Mouse (Mus musculus) stomach, embryonic 15.5 days (tissue): ENCODE measurements around the gene Hmg20b. TPM values are rescaled to one million over a fixed set of nuclear protein-coding genes. Genes with fewer than 3 reads are reported as not detected.

Experiments
- ATAC-seq: fragments of 200-750 bp; cut with Nextera tagmentation; 2 replicates; pipeline ENCODE4 v1.8.0; 2017; ENCODE audit warnings: low read depth, moderate number of reproducible peaks, moderate TSS enrichment; ENCODE audit not compliant: insufficient read depth, low FRiP score
- H3K27ac ChIP-seq: fragments of 300-500 bp; sonication (generic); 2 replicates; pipeline ENCODE4 v1.5.1; 2015; ENCODE audit warnings: mild to moderate bottlenecking, inconsistent platforms
- H3K27me3 ChIP-seq: fragments of 300-500 bp; sonication (generic); replicated peaks from 2 replicates; pipeline ENCODE4 v1.6.1; 2015; ENCODE audit warnings: inconsistent platforms
- H3K36me3 ChIP-seq: fragments of 300-500 bp; sonication (generic); 2 replicates; pipeline ENCODE4 v1.6.1; 2015; ENCODE audit warnings: inconsistent platforms
- H3K4me1 ChIP-seq: fragments of 300-500 bp; sonication (generic); 2 replicates; pipeline ENCODE4 v1.6.1; 2015; ENCODE audit warnings: inconsistent platforms
- H3K4me2 ChIP-seq: fragments of 300-500 bp; sonication (generic); 2 replicates; pipeline ENCODE4 v1.6.1; 2015; ENCODE audit warnings: mild to moderate bottlenecking, inconsistent platforms
- H3K4me3 ChIP-seq: fragments of 300-500 bp; sonication (generic); replicated peaks from 2 replicates; pipeline ENCODE4 v1.5.1; 2015; ENCODE audit warnings: inconsistent platforms
- H3K9ac ChIP-seq: fragments of 300-500 bp; sonication (generic); 2 replicates; pipeline ENCODE4 v1.6.1; 2015; ENCODE audit warnings: inconsistent platforms
- H3K9me3 ChIP-seq: fragments of 300-500 bp; sonication (generic); 2 replicates; pipeline ENCODE4 v1.6.1; 2016; ENCODE audit warnings: inconsistent platforms
- WGBS: fragments of 180-500 bp; shearing (Covaris S2); methylation state at CpG from one replicate; pipeline ENCODE4 v1.1.7; 2015; 5-methylcytosine and 5-hydroxymethylcytosine counted together
- polyA plus RNA-seq: library from polyadenylated mRNA; unstranded; fragments of >200 nt; fragmentation: Nextera tagmentation; extraction: Ambion mirVana; gene quantifications from 2 replicates; pipeline ENCODE4 v1.2.1, GENCODE M21; 2015

Gene Hmg20b
- polyA plus RNA-seq, 1 experiment from 2014 or later, result 78.8 TPM

DNA sequence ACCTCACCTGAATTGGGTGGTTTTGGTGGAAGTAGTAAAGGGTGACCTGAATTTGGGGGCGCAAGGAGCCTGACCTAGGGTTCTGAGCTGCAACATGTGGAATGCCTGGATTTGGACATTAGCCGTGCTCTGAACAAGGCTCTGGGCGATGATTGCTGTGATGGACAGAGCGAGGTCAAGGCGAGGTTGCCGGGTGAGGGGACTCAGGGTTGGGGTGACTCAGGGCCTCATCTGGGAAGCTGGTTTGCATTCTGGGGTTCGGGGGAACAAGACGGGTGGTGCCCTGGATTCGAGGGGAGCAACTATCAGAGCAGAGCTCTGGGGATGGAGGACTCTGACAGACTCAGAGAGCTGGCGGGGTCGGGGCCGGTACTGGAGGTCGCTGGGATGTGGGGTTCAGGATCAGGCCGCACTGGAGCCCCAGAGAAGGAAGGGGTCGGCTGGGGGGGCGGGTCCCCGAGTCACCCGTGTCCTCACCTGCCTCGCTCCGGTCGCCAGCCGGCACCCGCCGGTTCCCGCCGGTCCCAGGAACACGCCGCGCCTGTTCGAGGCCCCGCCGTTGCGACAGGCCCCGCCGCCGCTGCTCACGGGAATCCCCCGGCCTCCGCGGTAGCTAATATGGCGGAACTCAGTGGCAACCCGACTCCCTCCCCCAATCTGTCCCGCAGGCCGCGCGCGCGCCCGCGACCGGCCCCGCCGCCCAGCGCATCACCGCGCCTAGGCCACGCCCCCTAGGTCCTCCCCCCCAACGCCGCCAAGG is 27.7 kb upstream of the Hmg20b start, which contains the start of gene Fzr1:
Gene Fzr1, minus strand, starts transcription at position 724 of the 760 bp plus-strand sequence.
- 1% methylated on average over 49 of the region's 59 CpGs for WGBS
- Histone ChIP-seq H3K9me3 (no peaks in the 10 kb centered on the region), H3K4me3 (peak within 1 kb of the TSS; percentile 82), H3K4me1 (peaks cover 26% of the 10 kb centered on the region), H3K9ac (peak within 1 kb of the TSS; percentile 81), H3K36me3 (peaks cover 15% of the 10 kb centered on the region; the same call in 1 of the 2 replicates), H3K4me2 (peak within 1 kb of the TSS; percentile 79), H3K27ac (peak within 1 kb of the TSS; percentile 74), H3K27me3 (no peaks in the 10 kb centered on the region)
- ATAC-seq, result peak; percentile 3; the same call in 1 of the 2 replicates

DNA sequence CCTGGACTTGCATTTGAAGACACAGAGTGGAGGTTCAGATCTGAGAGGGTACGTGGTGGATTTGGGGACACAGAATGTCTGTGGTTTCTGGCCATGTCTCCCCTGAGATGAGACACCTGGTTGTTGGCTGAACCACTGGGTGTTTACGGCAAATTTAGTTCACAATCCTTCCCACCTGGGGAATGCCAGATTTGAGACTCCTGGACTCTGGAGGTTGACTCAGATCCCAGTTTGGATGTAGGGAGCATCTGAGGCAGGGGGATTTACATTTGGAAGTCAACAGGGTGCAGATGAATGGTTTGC is 27.0 kb upstream of the Hmg20b start:
- Histone ChIP-seq H3K4me2 (peak overlapping the region; percentile 79), H3K36me3 (peaks cover 16% of the 10 kb centered on the region; the same call in 1 of the 2 replicates), H3K9ac (peak overlapping the region; percentile 81; the same call in 1 of the 2 replicates), H3K4me1 (peaks cover 26% of the 10 kb centered on the region), H3K27me3 (no peaks in the 10 kb centered on the region), H3K4me3 (peak overlapping the region; percentile 82), H3K9me3 (no peaks in the 10 kb centered on the region), H3K27ac (peak overlapping the region; percentile 68)
- ATAC-seq, result no peak
- WGBS, result 27% methylated on average over 2 of the region's 2 CpGs

DNA sequence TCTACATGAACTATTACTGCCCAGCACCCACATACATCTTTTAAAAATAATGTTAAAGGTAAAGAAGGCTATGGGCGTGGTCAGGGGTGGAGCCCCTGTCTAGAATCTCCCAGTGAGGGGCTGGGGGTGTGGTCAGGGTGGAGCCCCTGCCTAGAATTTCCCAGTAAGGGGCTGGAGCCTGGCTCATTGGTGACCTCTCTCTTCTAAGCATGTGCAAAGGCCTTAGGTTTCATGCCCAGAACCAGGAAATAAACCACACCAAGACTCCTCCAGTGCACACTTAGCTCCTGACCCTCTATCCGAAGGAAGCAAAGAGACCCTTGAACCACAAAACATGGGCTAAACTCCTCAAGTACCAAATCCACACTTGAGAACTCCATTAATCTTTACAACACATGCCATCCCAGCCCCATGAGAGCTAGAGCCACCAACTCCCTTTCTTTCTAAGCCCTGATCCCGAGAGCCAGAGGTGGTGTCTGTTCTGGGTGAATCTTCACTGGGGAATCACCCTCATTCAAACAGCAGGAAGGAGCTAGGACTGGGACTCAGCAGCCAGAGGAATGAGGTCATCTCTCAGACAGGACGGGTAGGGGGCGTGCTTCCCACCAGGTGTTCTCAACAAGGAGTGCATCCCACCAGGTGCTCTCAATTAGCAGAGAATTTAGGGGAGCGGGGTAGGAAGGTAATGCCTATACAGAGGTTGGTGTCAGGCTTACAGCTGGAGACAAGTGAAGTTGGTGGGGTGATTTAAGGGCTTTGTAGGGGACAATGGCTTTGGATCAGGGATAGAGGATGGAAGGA is 26.5 kb upstream of the Hmg20b start:
- peak overlapping the region; percentile 81; the same call in 1 of the 2 replicates for H3K9ac ChIP-seq
- H3K4me3 ChIP-seq, result peak overlapping the region; percentile 82
- ATAC-seq, result no peak
- H3K36me3 ChIP-seq, result peaks cover 19% of the 10 kb centered on the region; the same call in 1 of the 2 replicates
- peak overlapping the region; percentile 68 for H3K27ac ChIP-seq
- no peaks in the 10 kb centered on the region for H3K9me3 ChIP-seq
- H3K27me3 ChIP-seq, result no peaks in the 10 kb centered on the region
- WGBS, result 30% methylated on average over 6 of the region's 6 CpGs
- peak overlapping the region; percentile 79 for H3K4me2 ChIP-seq
- peaks cover 26% of the 10 kb centered on the region for H3K4me1 ChIP-seq

DNA sequence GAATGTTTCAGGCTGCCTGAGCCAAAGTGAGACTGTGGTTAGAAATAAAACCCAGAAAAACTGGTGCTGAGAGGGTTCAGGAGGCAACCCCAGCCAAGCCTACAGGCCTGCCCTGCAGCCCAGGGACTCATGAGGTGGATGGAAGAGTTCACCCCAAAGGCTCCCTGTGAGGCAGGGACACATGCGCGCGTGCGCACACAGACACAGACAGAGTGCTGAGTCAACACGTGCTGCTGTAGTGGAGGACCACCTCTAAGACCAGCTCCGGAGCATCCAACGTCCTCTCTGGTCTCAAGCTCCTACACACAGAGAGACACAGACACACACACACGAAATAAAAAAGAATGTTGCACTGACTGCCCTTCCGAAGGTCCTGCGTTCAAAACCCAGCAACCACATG is 25.0 kb upstream of the Hmg20b start:
- Histone ChIP-seq H3K4me3 (no peak overlapping the region), H3K27ac (no peak overlapping the region), H3K4me1 (peaks cover 26% of the 10 kb centered on the region), H3K27me3 (no peaks in the 10 kb centered on the region), H3K9me3 (no peaks in the 10 kb centered on the region), H3K36me3 (peaks cover 33% of the 10 kb centered on the region), H3K9ac (no peak overlapping the region), H3K4me2 (no peak overlapping the region)
- ATAC-seq, result no peak
- 91% methylated on average over 10 of the region's 10 CpGs for WGBS

DNA sequence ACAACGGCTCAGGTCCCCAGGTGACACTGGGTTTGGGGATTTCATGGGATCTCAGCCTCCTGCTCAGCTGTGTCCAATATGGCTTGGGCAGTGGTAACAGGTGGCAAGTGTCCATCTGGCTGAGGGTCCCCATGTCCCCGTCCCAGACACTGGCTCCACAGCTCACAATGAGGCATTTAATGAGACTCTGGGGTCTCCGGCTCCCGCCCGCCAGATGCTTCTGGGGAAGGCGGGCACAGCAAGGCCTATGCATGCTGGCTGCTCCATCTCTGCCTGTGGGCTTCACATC is 16.9 kb upstream of the Hmg20b start:
- H3K27ac ChIP-seq, result no peak overlapping the region

DNA sequence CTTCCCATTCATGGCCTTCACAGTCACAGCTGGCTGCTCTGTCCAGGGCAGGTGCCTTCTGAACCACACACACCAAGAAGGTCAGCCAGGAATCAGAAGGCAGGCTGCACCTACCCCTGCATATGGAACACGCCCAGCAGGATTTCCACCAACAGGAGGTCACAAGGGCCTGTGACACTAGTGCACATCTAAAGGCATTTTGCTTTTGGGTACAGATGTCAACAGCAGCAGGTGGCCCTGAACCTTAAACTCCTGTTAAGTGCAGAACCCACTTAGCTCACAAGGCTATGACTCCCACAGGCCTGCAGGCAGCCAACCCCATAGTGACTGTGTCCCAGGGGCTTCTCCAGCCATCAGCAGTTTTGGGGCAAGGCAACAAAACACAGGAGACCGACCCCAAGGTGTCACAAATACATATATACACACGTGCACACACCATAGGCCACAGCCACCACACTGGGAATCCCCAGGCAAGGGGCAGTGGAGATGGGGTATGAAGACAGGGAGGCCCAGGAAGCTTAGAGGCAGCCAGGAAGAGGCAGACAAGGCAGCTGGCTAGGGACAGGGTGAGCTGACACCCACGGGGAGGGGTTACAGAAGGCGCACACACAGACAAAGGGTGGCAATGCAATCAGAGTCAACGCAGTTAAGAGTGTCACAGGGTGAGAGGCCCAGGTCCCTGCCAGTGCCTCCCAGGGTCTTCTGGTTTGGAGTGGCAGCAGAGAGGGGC is 16.4 kb upstream of the Hmg20b start:
- H3K4me1 ChIP-seq, result peaks cover 37% of the 10 kb centered on the region
- H3K27me3 ChIP-seq, result no peaks in the 10 kb centered on the region; the same call in 1 of the 2 replicates
- no peaks in the 10 kb centered on the region for H3K9me3 ChIP-seq
- no peak overlapping the region for H3K4me3 ChIP-seq
- WGBS, result 72% methylated on average over 6 of the region's 6 CpGs
- ATAC-seq, result no peak
- no peak overlapping the region for H3K9ac ChIP-seq
- H3K36me3 ChIP-seq, result peaks cover 50% of the 10 kb centered on the region
- peak overlapping the region; percentile 51; the same call in 1 of the 2 replicates for H3K27ac ChIP-seq
- H3K4me2 ChIP-seq, result no peak overlapping the region

More for the DNA sequence above, 16.9 kb upstream of the Hmg20b start:
- H3K27me3 ChIP-seq, result no peaks in the 10 kb centered on the region; the same call in 1 of the 2 replicates
- peaks cover 37% of the 10 kb centered on the region for H3K4me1 ChIP-seq
- WGBS, result 89% methylated on average over 6 of the region's 6 CpGs
- no peak for ATAC-seq
- H3K36me3 ChIP-seq, result peaks cover 54% of the 10 kb centered on the region
- no peak overlapping the region for H3K9ac ChIP-seq
- no peak overlapping the region for H3K4me3 ChIP-seq
- H3K4me2 ChIP-seq, result no peak overlapping the region
- no peaks in the 10 kb centered on the region for H3K9me3 ChIP-seq

DNA sequence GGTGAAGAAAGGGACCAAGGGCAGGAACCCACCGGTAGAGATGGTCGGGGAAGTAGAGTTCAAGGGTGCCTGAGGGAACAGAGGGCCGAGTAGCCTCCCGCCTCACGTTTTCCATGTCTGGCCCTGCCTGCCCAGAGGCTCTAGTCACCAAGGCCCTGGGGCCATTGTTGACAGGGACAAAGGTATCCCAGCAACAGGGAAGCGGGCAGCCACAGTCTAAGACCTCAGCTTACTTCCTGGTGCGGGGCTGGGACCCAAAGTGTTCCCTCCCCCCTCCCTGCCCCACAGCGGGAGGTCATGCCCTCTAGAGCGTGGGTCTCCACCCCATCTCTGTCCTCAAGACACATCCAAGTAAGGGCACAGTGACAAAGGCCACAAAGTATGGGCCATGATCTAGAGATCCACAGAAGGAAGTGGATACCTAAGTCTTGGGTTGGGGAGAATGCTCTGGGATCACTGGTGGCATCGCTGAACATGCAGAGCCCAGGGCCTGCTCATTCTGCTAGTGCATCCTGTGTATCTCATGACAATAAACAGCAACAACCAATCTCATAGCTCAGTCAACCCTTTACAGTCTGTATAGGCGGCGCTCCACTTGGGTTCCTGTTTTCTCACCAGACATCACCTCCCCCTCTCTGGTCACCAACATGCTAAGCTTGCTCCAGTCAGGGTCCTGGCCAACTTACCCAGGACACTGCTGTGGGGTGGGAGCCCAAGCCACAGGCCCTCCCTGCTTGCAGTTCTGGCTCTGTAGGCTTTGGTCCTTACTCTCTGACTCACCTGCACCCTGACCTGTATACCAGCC is 15.6 kb upstream of the Hmg20b start, which contains the start of gene 4930404N11Rik:
Gene 4930404N11Rik, minus strand, starts transcription at position 145 of the 805 bp plus-strand sequence.
- 34% methylated on average over 12 of the region's 12 CpGs for WGBS
- ATAC-seq, result no peak
- Histone ChIP-seq H3K27me3 (no peaks in the 10 kb centered on the region; the same call in 1 of the 2 replicates), H3K4me3 (peak within 1 kb of the TSS; percentile 26), H3K27ac (peak within 1 kb of the TSS; percentile 51; the same call in 1 of the 2 replicates), H3K36me3 (peaks cover 43% of the 10 kb centered on the region), H3K4me2 (peak within 1 kb of the TSS; percentile 55), H3K9me3 (no peaks in the 10 kb centered on the region), H3K4me1 (peaks cover 38% of the 10 kb centered on the region), H3K9ac (peak within 1 kb of the TSS; percentile 5; the same call in 1 of the 2 replicates)

DNA sequence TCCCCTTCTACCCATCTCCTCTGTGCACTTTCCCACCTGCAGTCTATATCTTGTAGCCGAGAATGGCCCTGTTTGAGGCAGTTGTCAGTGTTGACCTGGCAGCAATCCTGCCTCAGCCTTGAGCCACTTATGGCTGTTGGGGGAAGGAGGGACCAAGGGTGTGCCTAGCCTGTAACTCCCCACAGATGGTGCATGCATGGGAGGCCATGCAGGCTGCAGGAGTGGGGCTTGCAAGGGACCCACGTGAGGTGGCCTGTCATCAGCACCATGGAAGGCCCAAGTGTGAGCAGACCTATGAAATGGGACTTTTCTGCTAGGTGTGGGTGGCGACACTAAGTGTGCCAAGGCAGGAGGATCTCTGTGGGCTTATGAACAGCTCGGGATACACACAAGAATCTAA is 14.8 kb upstream of the Hmg20b start:
- H3K36me3 ChIP-seq, result peaks cover 35% of the 10 kb centered on the region

DNA sequence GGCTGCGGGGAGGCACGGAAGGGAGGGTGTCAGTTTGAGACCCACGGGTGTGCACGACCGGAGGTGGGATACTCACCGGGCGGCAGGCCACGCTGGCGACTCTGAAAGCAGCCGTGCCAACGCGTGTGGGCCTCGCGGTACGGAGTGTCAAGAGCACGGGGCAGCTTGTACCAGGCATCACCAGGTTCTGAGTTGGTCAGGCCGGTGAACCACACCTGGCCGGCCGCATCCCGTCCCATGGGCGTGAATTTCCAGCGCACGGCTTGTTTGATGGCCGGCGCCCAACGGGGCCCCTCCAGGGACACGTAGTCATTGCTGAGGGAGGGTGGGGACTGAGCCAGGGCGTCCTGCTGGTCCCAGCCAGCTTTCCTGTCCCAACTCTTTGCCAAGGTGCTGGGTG is 14.4 kb upstream of the Hmg20b start:
- peak overlapping the region; percentile 26 for H3K4me3 ChIP-seq
- peaks cover 39% of the 10 kb centered on the region for H3K4me1 ChIP-seq
- peak overlapping the region; percentile 38; the same call in 1 of the 2 replicates for H3K27ac ChIP-seq
- 0 out of 2 replicates have a peak, but pooled peaks have one; percentile 6 for ATAC-seq
- WGBS, result 17% methylated on average over 28 of the region's 28 CpGs
- peaks cover 30% of the 10 kb centered on the region for H3K36me3 ChIP-seq
- H3K9ac ChIP-seq, result no peak overlapping the region
- H3K27me3 ChIP-seq, result no peaks in the 10 kb centered on the region; the same call in 1 of the 2 replicates
- H3K4me2 ChIP-seq, result peak overlapping the region; percentile 55
- no peaks in the 10 kb centered on the region for H3K9me3 ChIP-seq

More for the DNA sequence above, 14.8 kb upstream of the Hmg20b start:
- Histone ChIP-seq H3K4me2 (peak overlapping the region; percentile 55; the same call in 1 of the 2 replicates), H3K27ac (peak overlapping the region; percentile 38; the same call in 1 of the 2 replicates), H3K4me1 (peaks cover 39% of the 10 kb centered on the region), H3K27me3 (no peaks in the 10 kb centered on the region; the same call in 1 of the 2 replicates), H3K9me3 (no peaks in the 10 kb centered on the region), H3K9ac (no peak overlapping the region), H3K4me3 (no peak overlapping the region)
- ATAC-seq, result no peak
- WGBS, result 32% methylated on average over 4 of the region's 4 CpGs

DNA sequence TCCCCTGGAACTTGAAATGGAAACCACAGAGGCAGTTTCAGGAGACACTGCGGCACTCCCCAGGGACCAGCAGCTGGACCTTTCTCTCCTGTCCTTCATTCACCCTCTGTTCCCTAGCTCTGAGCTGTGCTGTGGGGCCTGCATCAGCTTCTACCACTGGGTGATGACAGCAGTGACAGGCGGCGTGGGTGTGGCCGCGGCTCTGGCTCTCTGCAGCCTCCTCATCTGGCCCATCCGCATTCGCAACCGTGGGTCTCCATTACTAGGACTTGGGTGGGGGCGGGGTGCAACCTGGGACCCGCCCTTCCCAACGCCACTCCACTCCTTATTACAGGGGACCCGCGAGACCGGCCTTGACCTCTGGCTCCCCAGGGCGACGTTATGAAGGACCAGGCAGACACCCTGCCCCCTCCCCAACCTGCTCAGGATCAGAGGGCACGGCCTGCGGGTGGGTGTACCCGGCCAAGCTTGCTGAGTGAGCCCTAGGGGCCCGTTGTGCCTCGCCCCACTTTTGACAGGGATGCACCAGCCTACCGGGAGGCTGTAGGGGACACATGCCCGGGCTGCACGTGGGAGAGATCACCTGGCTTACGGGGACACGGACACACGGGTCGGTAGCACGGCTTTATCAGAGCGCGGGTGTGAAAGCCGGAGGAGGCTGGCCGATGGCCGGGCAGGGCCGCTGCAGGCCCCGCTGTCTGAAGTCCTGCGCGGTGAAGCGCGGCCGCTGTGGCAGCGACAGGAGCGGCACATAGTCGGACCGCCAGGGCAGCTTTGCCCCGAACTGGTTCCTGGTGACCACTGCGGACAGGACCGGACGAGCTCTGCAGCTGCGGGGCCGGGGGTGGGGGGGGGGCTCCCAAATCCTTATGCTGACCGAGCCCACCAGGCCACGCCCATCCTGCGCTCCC is 13.4 kb upstream of the Hmg20b start:
- Histone ChIP-seq H3K36me3 (peaks cover 21% of the 10 kb centered on the region), H3K27me3 (no peaks in the 10 kb centered on the region; the same call in 1 of the 2 replicates), H3K9me3 (no peaks in the 10 kb centered on the region), H3K4me1 (peaks cover 48% of the 10 kb centered on the region), H3K27ac (peak overlapping the region; percentile 75), H3K4me3 (peak overlapping the region; percentile 26), H3K9ac (no peak overlapping the region), H3K4me2 (peak overlapping the region; percentile 55)
- 19% methylated on average over 54 of the region's 54 CpGs for WGBS
- no peak for ATAC-seq
